Mouse (Mus musculus): ENCODE measurements around the gene Ccdc51. TPM values are rescaled to one million over a fixed set of nuclear protein-coding genes. Genes with fewer than 3 reads are reported as not detected.
A peak's percentile ranks its signal among the peaks of the same experiment; 100 is the strongest.

Ccdc51 gene
- polyA plus RNA-seq (2012; ENCODE audit: insufficient read depth, insufficient read length, missing spikeins): 6.4 and 8.8 TPM in 2 replicates

DNA sequence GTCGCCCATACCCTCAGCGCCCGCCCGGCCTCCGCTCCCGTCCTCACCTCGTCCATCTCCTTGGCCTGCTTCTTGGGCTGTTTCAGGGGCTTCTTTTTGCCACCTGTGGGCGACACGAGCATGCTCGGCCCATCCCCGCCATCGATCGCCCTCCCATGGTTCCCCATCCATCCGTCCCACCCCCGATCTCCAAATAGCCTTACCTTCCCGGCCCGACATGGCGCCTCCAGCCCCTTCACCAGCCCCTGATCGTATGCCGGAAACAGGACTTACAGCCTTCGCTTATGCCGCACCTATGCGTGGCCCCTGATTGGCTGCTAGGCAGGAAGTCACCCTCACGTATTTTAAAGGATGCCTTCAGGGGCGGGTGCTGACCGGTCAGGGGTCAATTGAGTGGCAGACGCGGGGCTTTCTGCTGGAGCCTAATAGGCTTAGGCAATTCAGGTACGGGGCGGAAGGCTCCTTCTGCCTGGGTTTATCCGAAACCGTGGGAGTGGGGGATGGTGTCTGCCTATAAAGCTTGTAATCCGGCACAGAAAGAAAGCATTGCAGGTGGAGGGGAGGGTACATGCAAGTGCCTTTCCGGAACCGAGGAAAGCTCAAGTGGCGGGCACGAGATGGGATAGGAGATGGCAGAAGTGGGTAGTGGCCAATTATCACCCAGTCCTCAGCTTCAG lies at the start of gene Ccdc51, which contains the start of gene Tma7:
Gene Ccdc51 (plus strand): TSS at position 370 of the 677 bp plus-strand sequence.
Gene Tma7 (minus strand): TSS at position 464 of the 677 bp plus-strand sequence.
- peak within 1 kb of the TSS; percentile 86 for H3K4me3 ChIP-seq (ENCODE audit: insufficient read depth, low read length)
- peak within 1 kb of the TSS; percentile 51 for H3K27ac ChIP-seq (ENCODE audit: insufficient read depth, low read depth, low read length)
- H3K4me1 ChIP-seq (ENCODE audit: control insufficient read depth, insufficient read depth, low read length): peaks cover 12% of the 10 kb centered on the region
- TF ChIP-seq POLR2A (IDR thresholded peaks at IDR 0.05; ENCODE audit: borderline replicate concordance, low read depth, low read length): no peak
- no peak for TF ChIP-seq CTCF (IDR thresholded peaks at IDR 0.05; ENCODE audit: low read depth, low read length)

DNA sequence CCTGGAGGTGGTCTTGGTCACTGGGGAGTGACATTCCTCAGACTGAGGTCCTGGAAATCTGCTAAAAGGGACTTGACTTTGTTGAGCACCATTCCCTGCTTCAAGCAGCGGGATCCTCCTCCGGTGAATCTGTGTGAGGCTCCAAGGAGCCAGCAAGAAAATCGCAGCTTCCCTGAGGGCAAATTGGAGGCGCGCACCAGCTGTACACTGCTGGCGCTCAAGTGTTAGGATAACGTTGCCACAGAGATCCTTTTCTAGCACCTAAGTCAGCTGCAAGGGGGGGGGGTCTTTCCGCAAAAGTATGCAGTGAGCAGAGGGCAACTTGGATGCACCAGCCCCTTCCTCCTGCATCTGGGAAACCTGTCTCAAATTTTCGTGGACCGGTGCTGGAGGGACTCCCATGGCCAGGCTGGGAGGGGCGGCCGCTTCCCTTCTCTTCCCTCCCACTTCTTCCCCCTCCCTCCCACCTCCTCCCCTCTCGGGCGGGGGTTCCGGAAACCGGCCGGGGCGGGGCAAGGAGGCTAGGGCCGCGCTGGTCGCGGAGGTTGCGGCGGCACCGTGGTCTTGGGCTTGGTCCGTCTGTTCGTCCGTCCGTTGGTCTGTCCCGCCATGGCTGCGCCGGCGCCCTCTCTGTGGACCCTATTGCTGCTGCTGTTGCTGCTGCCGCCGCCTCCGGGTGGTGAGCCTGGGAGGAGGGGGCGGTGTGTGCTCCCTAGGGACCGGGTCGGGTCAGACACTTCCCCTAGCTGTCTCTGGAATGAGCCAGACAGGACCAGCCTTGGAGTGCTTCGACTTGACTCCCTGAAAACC lies 44.0 kb upstream of the Ccdc51 start, which contains the start of gene Shisa5:
Gene Shisa5 (plus strand): TSS at position 480 of the 810 bp plus-strand sequence.
- Histone ChIP-seq H3K4me3 (ENCODE audit: insufficient read depth, low read length) (peak within 1 kb of the TSS; percentile 90), H3K4me1 (ENCODE audit: control insufficient read depth, insufficient read depth, low read length) (peaks cover 18% of the 10 kb centered on the region), H3K27ac (ENCODE audit: insufficient read depth, low read depth, low read length) (peak within 1 kb of the TSS; percentile 45)
- TF ChIP-seq CTCF (IDR thresholded peaks at IDR 0.05; ENCODE audit: low read depth, low read length): no peak
- TF ChIP-seq POLR2A (IDR thresholded peaks at IDR 0.05; ENCODE audit: borderline replicate concordance, low read depth, low read length): 0 out of 2 replicates have a peak, but pooled peaks have one; percentile 54

DNA sequence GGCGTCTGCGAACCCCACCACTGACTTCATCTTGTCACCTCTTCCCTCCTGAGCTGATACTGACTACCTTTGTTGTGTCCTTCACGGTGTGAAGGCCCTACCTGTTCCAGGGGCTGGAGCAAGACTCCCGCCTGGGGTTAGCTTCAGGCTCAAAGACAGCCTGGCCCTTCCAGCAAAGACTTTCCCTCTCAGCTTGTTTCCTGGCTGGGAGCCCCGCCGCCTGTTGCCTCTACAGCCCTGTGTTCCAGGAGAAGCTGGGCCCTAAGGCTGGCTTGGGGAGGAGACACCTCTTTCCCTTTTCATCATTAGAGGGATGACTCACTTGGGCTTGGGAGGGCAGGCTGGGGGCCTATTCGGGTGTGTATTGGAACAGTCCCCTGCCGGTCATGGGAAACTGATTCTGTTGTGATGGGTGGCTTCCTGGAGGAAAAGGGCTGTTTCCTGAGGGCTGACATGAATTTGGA lies 43.4 kb upstream of the Ccdc51 start:
- peaks cover 18% of the 10 kb centered on the region for H3K4me1 ChIP-seq (ENCODE audit: control insufficient read depth, insufficient read depth, low read length)
- TF ChIP-seq CTCF (IDR thresholded peaks at IDR 0.05; ENCODE audit: low read depth, low read length): no peak
- TF ChIP-seq POLR2A (IDR thresholded peaks at IDR 0.05; ENCODE audit: borderline replicate concordance, low read depth, low read length): no peak
- H3K27ac ChIP-seq (ENCODE audit: insufficient read depth, low read depth, low read length): peak overlapping the region; percentile 45
- H3K4me3 ChIP-seq (ENCODE audit: insufficient read depth, low read length): peak overlapping the region; percentile 90

DNA sequence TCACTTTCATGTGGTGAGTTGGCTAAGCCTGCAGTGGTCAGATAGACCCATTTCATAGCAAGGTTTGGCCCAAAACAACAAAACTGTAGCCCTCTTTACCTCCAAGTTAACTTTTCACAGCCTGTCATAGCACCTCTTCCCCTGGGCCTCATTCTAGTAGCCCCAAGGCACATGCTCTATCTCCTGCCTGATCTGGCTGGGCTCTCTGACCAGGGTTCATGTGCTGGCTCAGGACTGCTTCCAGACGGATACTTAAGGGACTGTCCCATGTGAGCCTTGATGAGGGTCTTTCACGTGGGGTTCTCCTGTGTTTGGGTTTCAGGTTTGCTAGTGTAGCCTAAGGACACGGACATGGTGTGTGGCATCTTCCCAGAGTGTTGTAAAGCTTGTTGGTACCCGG lies 42.6 kb upstream of the Ccdc51 start:
- Histone ChIP-seq H3K4me1 (ENCODE audit: control insufficient read depth, insufficient read depth, low read length) (peaks cover 16% of the 10 kb centered on the region), H3K27ac (ENCODE audit: insufficient read depth, low read depth, low read length) (no peak overlapping the region), H3K4me3 (ENCODE audit: insufficient read depth, low read length) (peak overlapping the region; percentile 90)
- TF ChIP-seq CTCF (IDR thresholded peaks at IDR 0.05; ENCODE audit: low read depth, low read length) (no peak), POLR2A (IDR thresholded peaks at IDR 0.05; ENCODE audit: borderline replicate concordance, low read depth, low read length) (no peak)

DNA sequence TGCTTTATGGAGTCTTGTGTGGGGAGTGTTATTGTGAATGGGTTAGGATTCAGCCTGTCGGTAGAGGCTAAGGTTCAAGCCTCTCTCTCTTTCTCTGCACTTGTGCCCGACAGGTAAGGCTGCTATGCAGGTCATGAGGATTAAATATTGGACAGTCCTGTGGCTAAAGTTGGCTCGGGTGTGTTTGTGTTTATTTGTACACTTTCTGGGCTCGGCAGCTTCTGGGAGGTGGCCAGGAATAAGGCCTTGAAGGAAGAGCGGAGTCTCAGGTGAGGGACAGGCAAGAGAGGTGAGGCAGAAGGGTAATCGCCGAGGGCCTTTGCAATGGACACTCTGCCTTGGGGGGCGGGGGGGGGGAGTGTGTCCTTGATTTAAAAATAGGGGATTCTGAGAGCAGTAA lies 42.1 kb upstream of the Ccdc51 start:
- H3K4me1 ChIP-seq (ENCODE audit: control insufficient read depth, insufficient read depth, low read length): peaks cover 16% of the 10 kb centered on the region
- no peak overlapping the region for H3K27ac ChIP-seq (ENCODE audit: insufficient read depth, low read depth, low read length)
- H3K4me3 ChIP-seq (ENCODE audit: insufficient read depth, low read length): no peak overlapping the region
- TF ChIP-seq CTCF (IDR thresholded peaks at IDR 0.05; ENCODE audit: low read depth, low read length) (no peak), POLR2A (IDR thresholded peaks at IDR 0.05; ENCODE audit: borderline replicate concordance, low read depth, low read length) (no peak)

DNA sequence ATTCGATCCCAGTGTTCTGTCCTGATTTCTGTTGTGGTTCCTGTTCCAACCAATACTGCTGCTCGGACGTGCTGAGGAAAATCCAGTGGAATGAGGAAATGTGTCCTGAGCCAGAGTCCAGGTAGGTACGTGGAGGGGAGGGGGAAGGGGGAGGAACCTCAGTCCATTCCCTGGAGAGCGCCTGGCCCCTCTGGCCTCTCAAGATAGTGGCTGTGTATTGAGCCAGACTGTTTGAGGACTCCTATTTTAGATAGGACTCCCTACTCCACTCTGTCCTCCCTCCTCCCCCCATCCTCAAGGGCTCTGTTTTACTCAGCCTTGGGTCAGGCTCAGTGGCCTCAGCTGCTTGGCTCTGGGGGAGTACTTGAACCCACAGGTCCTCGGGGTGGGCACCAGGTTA lies 41.4 kb upstream of the Ccdc51 start:
- no peak overlapping the region for H3K4me3 ChIP-seq (ENCODE audit: insufficient read depth, low read length)
- no peak overlapping the region for H3K27ac ChIP-seq (ENCODE audit: insufficient read depth, low read depth, low read length)
- TF ChIP-seq CTCF (IDR thresholded peaks at IDR 0.05; ENCODE audit: low read depth, low read length) (no peak), POLR2A (IDR thresholded peaks at IDR 0.05; ENCODE audit: borderline replicate concordance, low read depth, low read length) (no peak)
- H3K4me1 ChIP-seq (ENCODE audit: control insufficient read depth, insufficient read depth, low read length): peaks cover 16% of the 10 kb centered on the region

DNA sequence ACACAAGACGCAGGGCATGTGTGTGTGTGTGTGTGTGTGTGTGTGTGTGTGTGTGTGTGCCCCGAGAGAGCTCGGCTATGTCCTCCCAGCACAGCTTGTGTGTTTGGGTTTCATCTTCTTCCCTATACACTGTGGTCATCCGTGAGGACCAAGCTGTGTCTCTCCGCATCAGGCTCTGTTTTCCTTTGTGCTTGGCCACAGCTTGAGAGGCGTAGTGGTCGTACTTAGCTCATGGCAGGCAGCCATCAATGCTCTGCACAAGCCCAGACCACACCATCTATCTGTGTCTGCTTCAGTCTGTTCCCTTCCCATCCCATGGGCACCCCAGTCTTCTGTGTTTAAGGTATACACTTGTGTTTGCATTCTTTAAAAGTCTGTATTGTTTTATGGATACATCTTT lies 40.9 kb upstream of the Ccdc51 start:
- no peak for TF ChIP-seq CTCF (IDR thresholded peaks at IDR 0.05; ENCODE audit: low read depth, low read length)
- H3K4me1 ChIP-seq (ENCODE audit: control insufficient read depth, insufficient read depth, low read length): peaks cover 16% of the 10 kb centered on the region
- H3K27ac ChIP-seq (ENCODE audit: insufficient read depth, low read depth, low read length): no peak overlapping the region
- no peak overlapping the region for H3K4me3 ChIP-seq (ENCODE audit: insufficient read depth, low read length)

DNA sequence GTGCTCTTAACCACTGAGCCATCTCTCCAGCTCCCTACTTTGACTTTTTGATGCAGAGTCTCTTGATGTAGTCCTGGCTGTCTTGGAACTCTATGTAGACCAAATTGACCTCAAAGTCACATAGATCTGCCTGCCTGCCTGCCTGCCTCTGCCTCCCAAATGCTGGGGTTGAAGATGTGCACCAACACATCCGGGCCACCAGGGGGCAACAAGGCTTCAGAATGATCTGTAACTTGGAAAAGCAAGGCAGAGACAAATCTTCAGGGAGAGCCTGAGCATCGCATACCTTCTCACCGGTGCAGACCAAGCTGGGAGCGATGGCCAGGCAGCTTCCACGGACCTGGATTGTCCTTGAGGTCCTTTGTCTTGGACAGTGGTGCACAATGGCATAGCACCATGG lies 36.0 kb upstream of the Ccdc51 start:
- Histone ChIP-seq H3K27ac (ENCODE audit: insufficient read depth, low read depth, low read length) (no peak overlapping the region), H3K4me1 (ENCODE audit: control insufficient read depth, insufficient read depth, low read length) (no peaks in the 10 kb centered on the region), H3K4me3 (ENCODE audit: insufficient read depth, low read length) (no peak overlapping the region)
- TF ChIP-seq CTCF (IDR thresholded peaks at IDR 0.05; ENCODE audit: low read depth, low read length) (no peak; the same call in 1 of the 2 replicates), POLR2A (IDR thresholded peaks at IDR 0.05; ENCODE audit: borderline replicate concordance, low read depth, low read length) (no peak)

DNA sequence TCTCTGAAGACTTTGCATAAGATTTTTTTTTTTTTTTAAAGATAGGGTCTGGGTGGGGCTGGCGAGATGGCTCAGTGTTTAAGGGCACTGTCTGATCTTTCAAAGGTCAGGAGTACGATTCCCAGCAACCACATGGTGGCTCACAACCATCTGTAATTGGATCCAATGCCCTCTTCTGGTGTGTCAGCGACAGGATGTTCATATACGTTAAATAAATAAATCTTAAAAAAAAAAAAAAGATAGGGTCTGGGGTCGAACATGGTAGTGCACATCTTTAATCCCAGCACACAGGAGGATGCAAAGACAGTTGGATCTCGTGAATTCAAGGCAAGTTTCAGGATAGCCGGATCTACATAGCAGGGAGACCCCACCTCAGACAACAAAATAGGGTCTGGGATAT lies 33.0 kb upstream of the Ccdc51 start:
- Histone ChIP-seq H3K4me1 (ENCODE audit: control insufficient read depth, insufficient read depth, low read length) (peaks cover 5% of the 10 kb centered on the region), H3K27ac (ENCODE audit: insufficient read depth, low read depth, low read length) (no peak overlapping the region), H3K4me3 (ENCODE audit: insufficient read depth, low read length) (no peak overlapping the region)
- no peak for TF ChIP-seq POLR2A (IDR thresholded peaks at IDR 0.05; ENCODE audit: borderline replicate concordance, low read depth, low read length)

Data from bone marrow macrophage, adult 2 months (primary cell).